Mouse (Mus musculus) left cerebral cortex, adult 11 months (tissue): ENCODE results near the gene Mypop.

Source experiments
- DNase-seq: peaks from one replicate; pipeline ENCODE4 v3.0.0; 2022; ENCODE audit warnings: low spot score

The Mypop gene

GRCm38 (mm10) chr7:18989995-18990394, 1.1 kb upstream of the Mypop start:
- DNase-seq = no peak

- no peak for DNase-seq
Observed at GRCm38 (mm10) chr7:18991660-18992293, 732 bp downstream of the Mypop start.

- DNase-seq = no peak
Observed at GRCm38 (mm10) chr7:18992294-18992675, 1.2 kb downstream of the Mypop start.

DNA sequence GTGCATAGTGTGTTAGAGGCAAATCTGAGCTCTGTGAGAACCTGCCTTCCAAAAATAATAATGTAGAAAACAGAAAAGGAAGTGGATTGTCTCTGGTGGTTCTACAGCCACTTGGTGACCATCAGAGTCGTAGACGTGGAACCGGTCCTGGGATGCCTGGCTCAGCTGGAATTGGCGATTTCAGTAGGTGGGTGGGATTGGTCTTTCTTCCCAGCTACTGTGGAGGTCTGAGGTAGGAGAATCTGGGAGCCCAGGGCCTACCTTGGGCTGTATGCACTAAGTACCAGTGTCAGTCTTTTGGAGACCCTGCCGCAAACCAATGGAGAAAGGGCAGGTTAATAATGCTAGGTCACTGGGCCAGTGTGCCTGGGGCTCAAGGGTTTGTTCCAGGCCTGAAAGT, 2.0 kb downstream of the Mypop start:
- no peak for DNase-seq

- DNase-seq = no peak
Observed at GRCm38 (mm10) chr7:18998835-18999234, 7.8 kb downstream of the Mypop start.

DNA sequence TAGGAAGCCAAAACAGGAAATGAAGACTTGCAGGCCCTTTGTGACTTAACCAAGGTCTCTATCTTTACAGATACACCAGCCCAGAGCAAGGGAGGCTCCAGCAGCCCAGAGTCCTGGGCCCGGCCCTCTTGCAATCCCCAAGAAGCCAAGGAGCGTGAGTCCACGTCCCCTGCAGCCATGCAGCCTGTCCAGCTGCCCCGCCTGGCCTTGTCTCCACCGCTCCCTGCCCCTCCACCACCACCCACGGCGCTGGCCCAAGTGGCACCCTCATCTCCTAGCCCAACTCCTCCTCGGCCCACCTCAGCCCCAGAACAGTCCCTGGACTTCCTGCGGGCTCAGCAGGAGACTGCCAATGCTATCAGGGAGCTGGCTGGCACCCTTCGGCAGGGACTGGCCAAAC, 9.4 kb downstream of the Mypop start:
- DNase-seq = no peak

DNA sequence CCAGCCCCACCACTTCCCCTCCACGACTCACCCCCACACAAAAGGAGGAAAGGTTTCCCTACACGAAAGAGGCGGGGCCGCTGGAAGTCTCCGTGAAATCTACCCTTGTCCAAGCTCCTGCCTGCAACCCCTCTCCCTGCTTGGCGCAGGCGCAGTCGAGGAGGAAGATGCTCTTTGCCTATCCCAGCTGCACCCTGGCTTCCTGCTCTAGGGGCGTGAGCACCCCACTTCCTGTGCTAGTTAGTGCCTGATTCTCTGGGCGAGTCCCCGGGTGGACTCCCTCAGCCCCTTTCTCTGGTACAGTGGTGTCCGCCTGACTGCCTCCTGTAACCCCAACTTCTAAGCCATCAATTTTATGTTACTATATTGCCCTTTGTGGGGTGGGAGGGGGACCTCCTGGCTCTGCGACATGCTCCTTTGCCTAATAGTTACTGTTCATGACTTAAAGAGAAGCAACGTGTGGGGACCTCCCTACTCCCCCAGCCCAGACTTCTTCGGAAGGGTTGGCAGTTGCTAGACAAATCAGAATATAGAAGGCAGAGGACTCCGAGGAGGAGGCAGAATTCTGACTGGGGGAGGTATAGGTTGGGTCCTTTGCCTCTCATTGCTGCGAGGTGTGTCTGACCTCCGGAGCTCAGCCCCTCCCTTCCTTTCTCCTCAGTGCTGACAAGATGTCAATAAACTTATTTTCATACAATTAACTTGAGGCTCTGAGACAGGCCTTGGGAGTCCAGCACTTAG, 10.2 kb downstream of the Mypop start:
- no peak for DNase-seq

GRCm38 (mm10) chr7:19001807-19002085, 10.7 kb downstream of the Mypop start:
- DNase-seq = no peak

DNA sequence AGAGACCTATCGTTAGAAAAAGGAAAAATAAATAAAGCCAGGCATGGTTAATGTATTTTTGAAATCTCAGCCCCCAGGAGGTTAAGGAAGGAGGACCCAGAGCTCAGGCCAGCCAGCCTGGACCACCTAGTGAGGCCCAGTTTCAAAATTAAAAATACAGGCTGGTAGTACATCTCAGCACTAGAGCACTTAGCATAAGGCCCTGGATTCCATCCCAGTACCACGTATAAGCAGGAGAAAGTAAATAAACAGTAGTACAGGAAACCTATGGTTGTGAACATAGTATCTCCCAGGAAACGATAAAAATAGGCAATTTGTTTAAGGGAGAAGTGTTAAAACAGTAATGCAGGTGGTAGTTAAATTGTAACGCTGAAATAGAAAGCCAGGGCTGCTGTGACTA, 11.1 kb downstream of the Mypop start:
- no peak for DNase-seq

DNA sequence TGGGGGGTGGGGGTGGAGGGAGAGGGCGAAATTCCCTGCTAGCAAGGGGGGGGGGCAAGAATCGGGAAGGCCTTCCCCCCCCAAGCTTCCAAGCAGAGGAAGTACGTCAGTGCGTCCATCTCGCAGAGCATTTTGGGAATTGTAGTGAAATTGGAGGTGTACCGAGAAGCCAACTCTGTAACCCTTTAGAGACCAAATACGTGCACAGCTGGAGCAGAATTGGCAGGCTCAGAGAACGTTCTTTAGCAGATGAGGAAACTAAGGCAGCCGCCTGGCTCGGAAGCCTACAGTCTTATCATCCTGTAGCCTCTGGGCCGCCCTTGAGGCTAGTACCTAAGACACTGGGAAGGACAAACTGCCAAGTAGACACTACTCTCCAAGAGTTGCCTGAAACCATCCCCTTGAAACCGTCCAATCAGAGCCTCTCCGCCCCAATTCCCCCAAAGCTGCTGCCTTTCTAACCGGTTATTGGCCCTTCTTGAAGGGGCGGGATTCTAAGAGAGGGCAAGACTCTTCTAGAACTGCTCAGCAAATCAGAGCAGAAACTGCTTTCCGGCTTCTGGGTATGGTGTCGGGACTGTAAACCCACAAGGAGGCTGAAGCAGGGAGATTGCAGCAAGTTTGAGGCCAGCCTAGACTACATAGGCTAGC, 11.9 kb downstream of the Mypop start:
- peak; percentile 85 for DNase-seq

- DNase-seq = peak; percentile 89
Observed at GRCm38 (mm10) chr7:19003902-19004630, 13.0 kb downstream of the Mypop start, which contains the start of gene Irf2bp1. Irf2bp1 (plus strand) TSS chr7:19004044.

GRCm38 (mm10) chr7:19004631-19005079, 13.6 kb downstream of the Mypop start:
- DNase-seq = no peak

GRCm38 (mm10) chr7:19005417-19006121, 14.5 kb downstream of the Mypop start:
- no peak for DNase-seq

- DNase-seq = no peak
Observed at GRCm38 (mm10) chr7:19006476-19006875, 15.4 kb downstream of the Mypop start.

DNA sequence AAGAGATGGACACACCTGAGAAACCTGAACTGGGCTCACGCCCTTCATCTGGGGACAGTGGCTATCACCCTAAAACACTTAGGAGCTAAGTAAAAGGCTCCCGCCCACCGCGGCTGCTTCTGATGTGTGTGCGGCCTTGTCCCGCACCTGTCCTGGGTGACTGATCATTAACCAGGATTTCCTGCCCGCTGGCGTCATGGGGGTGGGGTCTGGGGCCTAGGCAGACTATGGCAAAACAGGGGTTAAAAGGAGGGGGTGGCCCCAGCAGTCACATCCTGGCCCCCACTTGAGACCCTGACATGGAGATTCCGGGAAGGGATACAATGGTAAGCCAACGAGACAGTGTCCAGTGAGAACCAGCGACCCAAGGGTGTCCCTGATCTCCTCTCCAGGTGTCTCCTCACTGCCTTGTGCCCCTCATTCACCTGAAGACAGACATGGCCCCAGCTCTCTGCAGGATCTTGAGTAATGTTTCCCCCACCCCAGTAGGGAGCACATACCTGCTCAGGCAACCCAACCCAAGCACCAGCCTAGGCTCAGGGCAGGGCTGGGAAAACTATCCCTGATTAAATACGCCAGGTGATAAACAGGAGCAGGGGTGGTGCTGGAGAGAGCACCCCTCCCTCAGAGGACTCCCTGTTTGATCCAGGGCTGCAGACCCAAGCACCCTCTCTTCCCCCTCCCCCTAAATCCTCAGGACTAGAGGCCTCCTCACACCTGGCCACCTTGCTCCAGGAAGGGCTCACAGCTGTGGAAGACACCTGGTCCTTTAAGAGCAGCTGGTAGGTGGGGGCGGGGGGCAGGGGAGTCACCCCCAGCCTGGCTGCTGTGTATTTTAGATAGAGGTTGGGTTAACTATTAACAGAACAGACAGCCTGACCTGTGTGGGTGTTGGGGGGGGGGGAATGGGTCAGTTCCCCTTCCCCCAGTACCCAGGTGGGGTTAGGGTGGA, 16.3 kb downstream of the Mypop start:
- DNase-seq = no peak

DNA sequence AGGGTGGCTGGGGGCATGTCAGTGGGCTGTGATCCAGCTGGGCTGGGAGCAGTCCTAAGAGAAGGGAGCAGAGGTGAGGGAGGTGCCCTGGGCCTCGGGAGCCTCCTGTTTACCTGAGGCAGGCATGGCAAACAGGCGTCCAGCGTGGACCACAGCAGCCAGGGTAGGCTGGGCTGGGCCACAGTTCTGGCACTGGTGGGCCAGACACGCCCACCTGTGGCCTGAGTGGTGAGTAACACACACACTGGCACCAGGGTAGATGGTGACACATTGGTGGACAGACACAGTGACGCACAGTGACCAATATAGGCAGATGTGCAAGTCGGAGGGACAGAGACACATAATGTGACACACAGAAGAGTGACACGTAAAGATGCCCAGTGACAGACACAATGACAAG, 19.5 kb downstream of the Mypop start:
- DNase-seq = no peak

- no peak for DNase-seq
Observed at GRCm38 (mm10) chr7:19012025-19012621, 21.1 kb downstream of the Mypop start.

DNA sequence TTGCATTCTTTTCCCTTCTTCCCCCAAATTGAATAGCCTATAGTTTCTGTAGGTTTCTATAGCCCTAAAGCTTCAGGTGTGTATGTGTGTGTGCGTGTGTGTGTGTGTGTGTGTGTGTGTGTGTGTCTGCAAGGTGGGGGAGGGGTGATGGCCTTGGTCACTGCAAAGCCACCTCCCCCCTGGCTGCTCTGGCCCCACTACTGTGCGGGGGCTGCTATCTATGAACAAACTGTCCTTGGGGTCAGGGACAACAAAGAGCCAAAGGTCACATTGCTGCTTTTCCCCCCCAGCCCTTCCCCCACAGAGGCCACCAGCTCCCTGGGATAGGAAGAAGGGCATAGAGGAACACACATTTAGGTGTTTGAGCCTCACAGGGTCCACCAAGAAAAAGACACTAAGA, 21.8 kb downstream of the Mypop start:
- no peak for DNase-seq

- DNase-seq = no peak
Observed at GRCm38 (mm10) chr7:19014452-19014851, 23.4 kb downstream of the Mypop start.

DNA sequence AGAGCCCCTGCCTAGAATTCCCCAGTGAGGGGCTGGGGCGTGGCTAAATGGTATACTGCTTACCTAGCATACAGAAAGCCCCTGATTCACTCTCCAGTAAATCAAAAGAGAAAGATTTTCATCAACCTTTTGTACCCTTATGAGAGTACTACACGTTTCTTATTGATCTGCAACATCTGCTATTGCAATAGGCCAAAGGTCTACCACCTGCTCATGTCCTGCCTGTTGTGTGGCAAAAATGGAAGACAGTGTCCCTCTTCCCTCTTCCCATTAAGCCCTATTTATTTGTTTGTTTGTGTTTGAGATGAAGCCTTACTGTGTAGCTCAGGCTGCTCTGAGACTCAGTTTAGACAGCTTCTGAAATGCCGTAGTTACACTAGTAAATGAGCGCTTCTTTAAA, 25.0 kb downstream of the Mypop start:
- no peak for DNase-seq

- DNase-seq = no peak
Observed at GRCm38 (mm10) chr7:19017909-19018308, 26.9 kb downstream of the Mypop start.
